Mouse (Mus musculus) cerebellum, postnatal 10 days (tissue): ENCODE data around the gene 4930412O13Rik.

ENCODE experiments used
- DNase-seq, 2 experiments: peaks; one replicate each; pipeline ENCODE4 v3.0.0; 2021; ENCODE audit warnings: mixed read lengths in 2 of 2

4930412O13Rik gene

GRCm38 (mm10) chr2:9881611-9882023 is 565 bp downstream of the 4930412O13Rik start:
- DNase-seq = peak in 1 of 2 experiments; percentile 38

DNA sequence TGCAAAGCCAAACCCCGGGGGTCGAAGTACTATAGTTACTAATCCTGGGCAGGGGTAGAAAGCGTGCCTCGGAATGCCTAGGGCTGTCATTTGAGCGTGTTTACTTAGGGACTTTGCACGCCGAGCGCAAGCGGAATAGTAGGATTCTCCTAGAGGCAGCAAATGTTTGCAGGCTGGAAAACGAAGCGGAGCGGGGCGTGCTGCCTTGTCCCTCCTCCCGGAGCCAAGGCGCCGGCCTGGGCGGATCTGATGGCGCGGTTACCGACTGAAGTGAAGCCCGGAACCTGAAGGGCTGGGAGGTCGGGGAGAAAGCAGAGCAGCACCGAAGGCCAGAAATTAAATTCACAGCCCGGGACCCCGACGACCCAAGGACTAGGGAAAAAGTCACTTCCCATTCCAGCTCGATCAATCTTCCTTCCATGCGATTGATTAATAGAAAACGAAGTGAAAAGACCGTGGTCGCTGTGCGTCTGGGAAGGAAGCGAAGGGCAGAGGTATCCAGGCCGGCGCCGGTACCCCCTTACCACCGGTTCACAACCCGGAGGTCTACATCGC is 1.4 kb downstream of the 4930412O13Rik start:
- DNase-seq = peak; percentile 38 to 56

DNA sequence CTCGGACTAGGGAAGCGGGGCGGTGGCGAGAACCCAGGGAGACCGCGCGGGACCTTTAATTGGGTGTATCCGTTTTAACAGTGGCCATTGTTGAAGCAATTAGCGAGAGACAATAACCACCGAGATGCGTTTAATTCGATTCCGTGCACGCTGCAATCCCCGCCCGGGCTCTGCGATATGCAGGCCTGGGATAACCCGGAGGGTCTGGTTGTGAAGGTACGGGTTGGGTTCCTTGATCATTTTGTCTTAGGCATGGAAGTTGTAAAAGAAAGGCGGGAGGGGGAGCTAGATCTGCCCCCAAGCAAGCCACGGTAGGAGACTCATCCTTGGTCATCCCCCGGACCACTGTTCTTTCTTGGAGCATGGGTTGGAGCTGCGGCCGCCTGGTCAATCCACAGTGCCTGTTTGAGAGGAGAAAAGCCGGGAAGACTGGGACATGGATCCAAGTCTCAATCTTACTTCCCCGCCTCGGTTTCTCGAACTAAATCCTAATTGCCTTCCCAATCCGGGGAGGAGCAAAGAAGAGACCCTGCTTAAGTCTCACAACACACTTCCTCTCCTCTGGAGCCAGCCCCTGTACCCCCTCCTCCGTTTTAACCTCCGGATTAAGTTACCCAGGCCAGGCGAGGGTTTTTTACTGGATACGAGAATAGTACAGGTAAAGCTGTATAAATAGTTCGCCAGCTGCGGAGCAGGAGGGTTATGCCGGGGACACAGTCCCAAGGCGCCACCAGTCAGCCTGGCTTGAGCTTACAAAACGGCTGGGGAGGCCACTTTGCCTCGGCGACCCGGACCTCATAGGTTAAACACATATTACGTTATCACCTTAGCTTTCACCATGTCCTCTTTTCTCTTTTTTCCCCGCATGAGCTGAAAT is 2.1 kb downstream of the 4930412O13Rik start:
- peak; percentile 34 to 65 for DNase-seq

DNA sequence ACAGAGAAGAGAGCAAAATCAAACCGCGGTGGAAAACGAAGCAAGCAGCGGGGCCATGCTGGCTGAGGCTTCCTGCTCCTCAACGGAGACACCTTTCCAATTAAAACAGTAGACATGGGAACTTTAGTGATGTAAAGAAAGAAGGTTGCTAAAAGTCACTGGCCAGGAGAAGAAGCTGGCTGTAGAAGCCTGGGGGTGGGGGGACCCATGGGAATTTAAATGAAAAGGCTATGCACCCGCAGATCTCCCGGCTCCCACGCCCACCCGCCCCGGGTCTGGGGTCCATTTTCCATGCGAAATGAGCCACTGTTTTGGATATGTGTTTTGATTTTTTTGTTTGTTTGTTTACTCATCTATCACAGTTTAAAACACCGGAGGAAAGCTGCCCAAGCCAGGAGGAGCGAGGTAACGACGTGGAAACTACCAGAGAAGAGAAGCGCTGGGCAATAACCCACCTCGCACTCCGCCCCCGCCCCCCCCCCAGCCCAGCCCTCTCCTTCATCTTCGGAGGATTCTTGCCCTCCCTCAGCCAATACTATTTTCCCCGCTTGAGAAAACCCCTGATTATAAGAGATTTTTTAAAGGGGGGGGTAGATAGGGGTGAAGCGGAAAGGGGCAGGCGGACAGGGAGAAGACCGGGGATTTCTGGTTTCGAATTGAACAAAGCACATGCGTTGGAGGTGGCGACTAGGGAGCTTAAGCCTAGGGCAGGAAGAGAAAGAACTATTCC is 2.9 kb downstream of the 4930412O13Rik start:
- no peak for DNase-seq

DNA sequence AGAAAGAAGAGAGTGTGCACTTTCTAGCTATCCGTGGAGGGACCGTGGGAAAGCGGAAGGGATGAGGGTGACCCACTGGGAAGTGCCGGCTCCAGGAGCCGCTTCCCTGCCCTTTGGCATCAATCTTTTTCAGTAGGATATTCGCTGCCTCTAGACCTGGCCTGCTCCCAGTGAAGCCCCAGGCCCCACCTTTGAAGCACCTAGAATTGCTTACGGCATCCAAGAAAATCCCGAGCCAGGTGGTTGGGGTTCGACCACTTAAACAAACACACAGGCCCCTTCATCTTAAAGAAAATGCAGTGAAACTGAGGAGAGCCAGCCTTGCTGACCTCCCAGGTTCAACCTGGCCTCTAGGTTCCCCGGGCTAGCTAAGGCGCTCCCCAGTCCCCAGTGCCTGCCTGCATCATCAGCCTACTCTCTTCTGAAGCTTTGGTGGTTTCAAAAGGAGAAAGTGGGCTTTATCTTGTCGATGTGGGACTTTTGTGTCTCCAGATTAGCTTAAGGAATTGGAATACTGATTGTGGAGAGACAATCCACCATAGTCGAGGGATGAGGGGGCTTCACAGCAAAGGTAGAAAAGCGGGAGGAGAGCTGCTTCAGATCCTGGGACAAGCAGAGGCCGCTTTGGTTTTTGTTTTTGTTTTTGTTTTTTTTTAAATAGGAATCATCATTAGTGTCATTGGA is 3.6 kb downstream of the 4930412O13Rik start:
- DNase-seq = peak in 1 of 2 experiments; percentile 33

DNA sequence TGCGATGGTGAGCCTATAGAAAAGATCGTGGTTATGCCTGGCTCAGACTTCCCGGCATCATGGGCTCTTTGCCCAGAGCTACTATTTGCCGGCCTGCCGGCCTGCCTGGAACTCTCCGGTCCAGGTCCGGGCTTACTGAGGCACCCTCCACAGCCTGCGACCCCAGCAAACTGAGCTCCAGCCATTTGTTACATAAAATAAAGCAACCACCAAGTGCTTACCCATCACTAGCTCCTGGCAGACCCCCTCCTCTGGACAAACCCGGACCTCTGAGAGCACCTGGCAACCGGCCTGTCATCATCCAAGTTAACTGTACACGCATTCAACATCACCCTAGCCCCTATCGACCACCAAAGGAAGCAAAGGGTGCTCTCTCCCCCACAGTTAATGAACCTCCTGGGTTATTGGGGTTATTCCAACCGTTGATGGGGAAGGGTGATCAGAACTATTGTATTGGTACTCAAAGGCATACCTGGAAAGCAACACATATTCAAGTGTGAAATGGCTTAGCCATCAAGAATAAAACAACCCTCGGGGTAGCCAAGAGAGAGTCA is 4.2 kb downstream of the 4930412O13Rik start:
- DNase-seq = peak; percentile 50 to 55

- DNase-seq = no peak
These were observed 5.0 kb downstream of the 4930412O13Rik start for GRCm38 (mm10) chr2:9886031-9886430.

GRCm38 (mm10) chr2:9886921-9887610 is 6.0 kb downstream of the 4930412O13Rik start:
- DNase-seq = no peak

GRCm38 (mm10) chr2:9887636-9888035 is 6.6 kb downstream of the 4930412O13Rik start:
- DNase-seq = no peak

DNA sequence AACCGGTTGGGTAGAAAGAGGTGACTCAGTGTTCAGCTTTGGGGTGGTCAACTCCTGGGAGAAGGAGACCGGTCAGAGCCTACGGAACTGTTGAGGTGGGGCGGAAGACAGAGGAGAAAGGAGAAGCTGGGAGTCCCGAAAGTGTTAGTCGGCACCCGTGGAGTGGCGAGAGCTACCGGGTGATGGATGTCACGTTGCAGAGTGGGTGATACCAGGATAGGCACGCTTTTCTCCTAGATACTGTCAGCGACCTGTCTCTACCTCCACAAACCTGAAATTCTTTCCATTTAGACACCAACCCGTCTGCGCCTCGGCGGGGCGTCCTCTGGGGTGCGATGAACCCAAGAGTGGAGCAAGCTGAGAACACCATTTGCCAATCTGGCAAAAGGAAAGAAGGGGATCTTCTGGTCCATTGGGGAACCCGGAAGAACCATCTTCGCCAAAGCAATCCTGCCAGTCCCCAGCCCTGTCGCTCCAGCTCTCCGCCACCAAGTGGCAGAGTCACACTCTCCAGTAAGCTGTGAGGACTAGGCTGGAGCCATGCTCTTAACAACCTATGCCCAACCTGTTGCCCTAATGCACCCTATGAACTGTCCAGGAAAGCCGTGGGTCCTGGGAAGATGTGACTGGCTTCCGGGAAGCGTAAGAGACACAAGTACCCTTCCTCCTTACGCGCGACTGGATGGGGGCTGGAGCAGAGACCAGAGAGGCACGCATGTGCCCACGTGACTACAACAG is 8.0 kb downstream of the 4930412O13Rik start, which contains the start of gene 9230102O04Rik:
Gene 9230102O04Rik (minus strand): TSS at position 628 of the 738 bp plus-strand sequence.
- peak; percentile 62 to 67 for DNase-seq

DNA sequence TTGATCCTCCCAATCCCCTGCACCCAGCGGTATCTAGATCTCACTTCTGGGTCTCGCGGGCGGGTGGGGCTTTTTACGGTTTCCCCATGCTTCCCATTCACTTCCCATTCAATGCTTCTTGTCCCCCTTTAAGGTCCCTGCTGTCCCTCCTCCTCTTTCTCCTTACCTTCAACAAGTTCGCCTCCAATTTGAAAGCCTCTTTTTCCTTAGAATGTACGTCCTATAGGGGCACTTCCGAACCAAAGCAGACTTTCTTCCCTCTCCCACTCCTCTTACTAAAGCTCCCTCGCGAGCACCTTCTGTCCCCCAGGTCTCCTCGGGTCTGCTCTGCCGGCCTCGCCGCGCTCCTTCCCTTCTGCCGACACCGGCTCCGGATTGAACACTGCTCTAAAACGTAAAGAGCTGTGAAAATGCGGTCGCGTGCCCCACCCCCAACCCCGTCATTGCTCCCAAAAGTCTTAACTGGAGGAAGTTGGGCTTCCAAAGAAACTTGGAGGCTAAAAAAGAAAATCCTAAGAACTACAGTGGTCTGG is 8.7 kb downstream of the 4930412O13Rik start, which contains the start of gene Gata3:
Gene Gata3 (minus strand): TSS at position 384 of the 533 bp plus-strand sequence.
- DNase-seq = peak in 1 of 2 experiments; percentile 18

- no peak for DNase-seq
These were observed 9.2 kb downstream of the 4930412O13Rik start for GRCm38 (mm10) chr2:9890251-9890650.

DNA sequence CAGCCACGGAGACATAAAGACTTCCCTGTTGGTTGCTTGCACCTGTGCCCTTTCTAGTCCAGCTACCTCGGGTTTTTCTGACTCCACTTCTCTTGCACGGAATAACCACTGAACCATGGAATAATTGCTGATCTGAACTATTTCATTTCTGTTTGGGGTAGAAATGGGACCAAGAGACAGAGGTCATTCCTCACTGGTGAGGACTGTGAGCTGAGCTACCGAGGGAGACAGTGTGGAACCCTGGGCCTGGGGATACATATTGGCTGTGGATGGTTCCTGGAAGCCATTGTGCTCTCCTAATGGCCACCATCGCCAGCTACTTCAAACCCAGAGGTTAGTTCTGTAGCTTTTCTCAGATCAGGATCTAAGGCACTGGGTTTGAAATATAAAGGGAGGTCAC is 9.9 kb downstream of the 4930412O13Rik start:
- no peak for DNase-seq

DNA sequence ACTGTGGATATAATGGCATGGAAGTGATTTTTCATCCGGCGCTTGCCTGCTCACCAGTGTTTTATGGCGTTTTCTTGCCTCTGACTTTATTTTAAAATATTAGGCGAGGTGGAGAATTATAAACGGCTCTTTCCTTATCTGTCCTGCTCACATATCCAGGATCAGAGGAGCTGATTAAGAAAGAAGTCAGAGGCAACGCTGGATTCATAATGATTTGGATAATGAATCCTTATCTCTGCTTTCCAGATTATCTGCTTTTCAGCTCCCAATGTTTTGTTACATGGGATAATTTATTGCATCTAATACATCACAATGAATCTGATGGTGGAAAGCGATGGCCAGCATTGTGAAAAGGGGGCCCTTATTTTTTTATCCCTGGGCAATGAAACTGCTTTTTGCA is 11.5 kb downstream of the 4930412O13Rik start:
- DNase-seq = peak in 1 of 2 experiments; percentile 21

DNA sequence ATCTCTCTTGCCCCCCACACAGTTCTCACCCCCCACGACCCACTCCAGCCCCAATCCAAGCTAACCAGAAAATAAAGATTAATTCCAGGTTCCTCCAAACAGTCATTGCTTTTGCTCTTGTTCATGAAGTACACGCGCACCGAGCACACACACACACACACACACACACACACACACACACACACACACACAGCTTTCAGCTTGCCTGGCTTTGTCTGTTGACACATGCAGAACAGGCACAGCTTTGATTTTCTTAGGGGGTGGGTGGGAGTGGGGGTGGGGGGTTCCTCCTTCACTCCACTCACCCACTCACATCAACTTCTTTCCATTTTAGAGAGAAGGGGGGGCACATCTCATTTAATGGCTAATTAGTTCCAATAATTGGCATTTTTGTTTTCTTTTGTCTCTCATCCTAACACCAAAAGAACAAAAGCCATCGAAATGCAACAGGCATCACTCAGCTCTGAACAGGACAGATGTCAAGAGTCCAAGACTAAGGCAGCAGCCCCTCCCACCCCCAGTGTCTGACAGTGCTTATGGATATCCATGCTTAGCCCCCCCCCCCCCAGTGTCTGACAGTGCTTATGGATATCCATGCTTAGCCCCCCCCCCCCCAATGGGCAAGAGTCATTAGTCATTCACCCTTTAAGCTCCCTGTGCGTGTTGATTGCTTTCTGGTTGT is 12.4 kb downstream of the 4930412O13Rik start:
- no peak for DNase-seq

- DNase-seq = peak in 1 of 2 experiments; percentile 20
These were observed 14.0 kb downstream of the 4930412O13Rik start for GRCm38 (mm10) chr2:9894836-9895593.

DNA sequence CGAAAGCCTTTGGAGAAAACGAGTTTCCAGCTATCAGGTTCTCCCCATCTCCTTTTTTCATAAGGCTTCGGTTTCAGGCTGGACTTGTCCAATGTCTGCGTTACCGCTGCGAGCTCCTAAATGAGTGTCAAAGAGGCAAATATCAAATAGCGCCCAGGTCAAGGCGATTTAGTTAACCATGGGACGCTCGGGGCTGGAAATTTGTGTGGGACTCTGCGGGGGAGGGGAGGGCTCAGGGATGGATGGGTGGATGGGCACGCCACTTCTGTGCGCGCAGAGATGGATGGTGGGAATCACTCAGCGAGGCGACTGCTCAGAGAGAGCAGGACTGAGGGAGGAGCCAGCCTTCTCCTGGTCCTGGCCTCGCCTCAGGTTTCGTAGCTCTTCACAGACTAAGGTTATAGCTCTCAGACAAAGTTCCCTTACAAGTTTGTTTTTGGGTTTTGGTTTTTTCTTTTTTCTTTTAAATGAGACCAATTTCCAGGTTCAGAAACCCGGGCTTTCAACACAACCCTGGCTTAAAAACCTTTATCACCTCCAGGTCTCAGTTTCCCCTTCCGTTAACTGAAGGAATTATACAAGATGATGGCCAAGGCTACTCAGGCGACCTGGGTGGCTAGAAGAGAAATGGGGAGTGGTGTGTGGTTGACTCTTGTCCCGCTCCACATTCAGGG is 15.2 kb downstream of the 4930412O13Rik start:
- peak in 1 of 2 experiments; percentile 26 for DNase-seq

- DNase-seq = no peak
These were observed 16.8 kb downstream of the 4930412O13Rik start for GRCm38 (mm10) chr2:9897846-9898245.
